Mouse (Mus musculus): ENCODE data around the gene Tnfaip3. TPM values are rescaled to one million over a fixed set of nuclear protein-coding genes. Genes with fewer than 3 reads are reported as not detected.

The Tnfaip3 gene
- polyA plus RNA-seq (2017; shearing (Covaris generic)) = 46.2 TPM

DNA sequence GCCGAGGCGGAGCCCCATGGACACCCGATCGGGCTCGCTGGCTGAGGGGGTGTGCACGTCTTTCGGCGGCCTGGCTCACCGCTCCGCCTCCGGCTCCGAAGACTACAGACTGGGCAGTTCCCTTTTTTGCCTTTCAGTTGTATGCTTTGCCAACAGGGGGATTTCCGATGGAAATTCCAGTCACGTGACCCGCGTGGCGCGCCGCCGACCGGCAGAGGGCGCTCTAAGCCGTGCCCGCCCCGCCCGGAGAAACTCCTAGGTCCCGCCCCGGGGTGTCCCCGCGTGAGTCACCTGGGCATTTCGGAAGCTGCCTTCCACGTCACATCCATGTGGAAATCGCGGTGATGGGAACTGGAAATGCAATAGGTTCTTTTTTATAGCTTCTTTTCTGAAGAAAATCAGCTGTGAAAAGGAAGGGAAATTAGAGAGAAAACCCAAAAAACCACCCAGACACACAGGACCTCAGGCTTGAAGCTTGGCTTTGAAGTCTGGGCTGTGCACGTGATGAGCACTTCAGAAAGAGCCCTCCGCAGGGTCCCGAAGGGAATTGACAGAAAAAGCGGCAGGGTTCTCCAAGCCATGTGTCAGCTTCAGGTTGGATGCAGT is at the start of gene Tnfaip3:
Gene Tnfaip3 (minus strand): TSS at position 401 of the 606 bp plus-strand sequence.

Other genes starting within 250 kb of the Tnfaip3 start
- gene Gm4922, start 228.9 kb downstream of the Tnfaip3 start, polyA plus RNA-seq (2017; shearing (Covaris generic)) = not detected
- not detected for gene Perp, start 170.6 kb downstream of the Tnfaip3 start, polyA plus RNA-seq (2017; shearing (Covaris generic))